Mouse (Mus musculus) lung, postnatal 0 days (tissue): Measurements from ENCODE around the gene Btbd16. TPM values are rescaled to one million over a fixed set of nuclear protein-coding genes. Genes with fewer than 3 reads are reported as not detected.
A peak's percentile ranks its signal among the peaks of the same experiment; 100 is the strongest.

Experiments used
- ATAC-seq: fragments of 200-750 bp; cut with Nextera tagmentation; 2 replicates; pipeline ENCODE4 v1.8.0; 2017; ENCODE audit warnings: moderate library complexity
- DNase-seq: peaks from one replicate; pipeline ENCODE4 v3.0.0-alpha.2; 2016; ENCODE audit warnings: low spot score
- H3K27ac ChIP-seq: fragments of 300-500 bp; sonication (generic); 2 replicates; pipeline ENCODE4 v1.5.1; 2014; ENCODE audit warnings: antibody characterized with exemption, mild to moderate bottlenecking, low read length, mixed read lengths
- H3K27me3 ChIP-seq: fragments of 300-500 bp; sonication (generic); replicated peaks from 2 replicates; pipeline ENCODE4 v1.6.1; 2014; ENCODE audit warnings: low read length, mixed read lengths; ENCODE audit not compliant: insufficient read depth
- H3K36me3 ChIP-seq: fragments of 300-500 bp; sonication (generic); 2 replicates; pipeline ENCODE4 v1.6.1; 2014; ENCODE audit warnings: low read length, mixed read lengths; ENCODE audit not compliant: insufficient read depth
- H3K4me1 ChIP-seq: fragments of 300-500 bp; sonication (generic); 2 replicates; pipeline ENCODE4 v1.6.1; 2014; ENCODE audit warnings: antibody characterized with exemption, low read depth, low read length, mixed read lengths; ENCODE audit not compliant: insufficient read depth
- H3K4me2 ChIP-seq: fragments of 300-500 bp; sonication (generic); replicated peaks from 2 replicates; pipeline ENCODE4 v1.6.1; 2014; ENCODE audit warnings: low read depth, mild to moderate bottlenecking, low read length, moderate library complexity, mixed read lengths
- H3K4me3 ChIP-seq: fragments of 300-500 bp; sonication (generic); 2 replicates; pipeline ENCODE4 v1.5.1; 2014; ENCODE audit warnings: low read depth, low read length
- H3K9ac ChIP-seq: fragments of 300-500 bp; sonication (generic); replicated peaks from 2 replicates; pipeline ENCODE4 v1.6.1; 2014; ENCODE audit warnings: low read depth, mild to moderate bottlenecking
- H3K9me3 ChIP-seq: fragments of 300-500 bp; sonication (generic); 2 replicates; pipeline ENCODE4 v1.6.1; 2016; ENCODE audit warnings: low read length, mixed read lengths
- CTCF ChIP-seq: IDR thresholded peaks from 2 replicates; pipeline ENCODE4 v1.5.1; 2016; ENCODE audit warnings: antibody characterized with exemption, mild to moderate bottlenecking
- EP300 ChIP-seq: IDR thresholded peaks from 2 replicates; pipeline ENCODE4 v1.6.1; 2016; ENCODE audit warnings: antibody characterized with exemption, mild to moderate bottlenecking, control low read depth
- WGBS: fragments of 180-500 bp; shearing (Covaris S2); extraction: QIAGEN DNeasy Blood & Tissue Kit; methylation state at CpG from one replicate; pipeline ENCODE4 v1.1.7; 2014; 5-methylcytosine and 5-hydroxymethylcytosine counted together
- polyA plus RNA-seq: library from polyadenylated mRNA; unstranded; fragments of >200 nt; fragmentation: Nextera tagmentation; extraction: Ambion mirVana; gene quantifications from 2 replicates; pipeline ENCODE4 v1.2.1, GENCODE M21; 2015

Btbd16 gene
- polyA plus RNA-seq: 0.08 TPM in 1 of 2 replicates, not detected in the other

GRCm38 (mm10) chr7:130773914-130774630 is at the start of gene Btbd16:
Gene Btbd16, plus strand, starts transcription at chr7:130774069.
- ATAC-seq (no peak), DNase-seq (no peak)
- H3K9ac ChIP-seq: no peak within 1 kb of the TSS
- 50% methylated on average over 9 of the region's 9 CpGs for WGBS
- H3K9me3 ChIP-seq: no peaks in the 10 kb centered on the region
- TF ChIP-seq EP300 (no peak), CTCF (no peak)
- H3K4me1 ChIP-seq: no peaks in the 10 kb centered on the region
- H3K4me2 ChIP-seq: no peak within 1 kb of the TSS
- no peak within 1 kb of the TSS for H3K27ac ChIP-seq
- H3K36me3 ChIP-seq: no peaks in the 10 kb centered on the region
- H3K4me3 ChIP-seq: no peak within 1 kb of the TSS
- no peaks in the 10 kb centered on the region for H3K27me3 ChIP-seq

GRCm38 (mm10) chr7:130726185-130726584 is 47.7 kb upstream of the Btbd16 start:
- Histone ChIP-seq H3K27me3 (no peaks in the 10 kb centered on the region), H3K36me3 (no peaks in the 10 kb centered on the region), H3K9me3 (no peaks in the 10 kb centered on the region), H3K4me1 (no peaks in the 10 kb centered on the region; the same call in 1 of the 2 replicates), H3K4me2 (no peak overlapping the region), H3K27ac (no peak overlapping the region), H3K9ac (no peak overlapping the region), H3K4me3 (no peak overlapping the region)
- ATAC-seq: no peak
- no peak for DNase-seq
- 43% methylated on average over 3 of the region's 3 CpGs for WGBS
- no peak for TF ChIP-seq EP300

DNA sequence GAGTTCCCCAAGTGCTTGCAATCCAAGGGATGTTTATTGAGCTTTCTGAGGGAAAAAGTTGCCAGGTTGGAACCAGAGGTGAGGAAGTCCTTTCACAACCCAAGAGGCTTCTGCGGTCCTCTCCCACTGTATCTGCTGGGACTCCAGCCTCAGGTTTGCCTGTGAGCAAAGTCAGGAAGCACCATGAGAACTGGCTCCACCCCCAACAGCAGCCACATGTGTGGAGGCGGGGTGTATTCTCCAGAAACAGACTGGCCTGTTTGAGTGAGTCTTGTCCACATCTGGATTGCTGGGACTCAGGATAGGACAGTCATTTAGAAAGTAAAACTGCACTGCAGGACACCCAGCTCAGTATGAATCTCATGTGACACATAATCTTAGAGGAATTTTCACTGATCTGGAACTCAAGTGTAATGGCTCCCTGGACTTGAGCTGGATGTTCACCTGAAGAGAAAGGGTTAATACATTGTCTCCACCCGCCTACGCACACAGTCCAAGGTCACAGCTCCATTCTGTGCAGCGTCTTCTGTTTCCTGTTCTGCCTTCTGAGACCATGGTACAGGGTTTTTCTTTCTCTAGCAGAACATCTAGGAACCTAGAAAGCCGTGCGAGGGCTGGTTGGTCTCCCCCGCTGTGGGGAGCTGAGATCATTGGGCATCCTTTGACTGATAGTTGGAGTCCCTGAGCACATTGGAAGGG is 47.0 kb upstream of the Btbd16 start:
- DNase-seq (peak; percentile 18), ATAC-seq (peak; percentile 37; the same call in 1 of the 2 replicates)
- no peaks in the 10 kb centered on the region for H3K27me3 ChIP-seq
- no peaks in the 10 kb centered on the region; the same call in 1 of the 2 replicates for H3K4me1 ChIP-seq
- no peak overlapping the region for H3K4me3 ChIP-seq
- H3K4me2 ChIP-seq: no peak overlapping the region
- WGBS: 41% methylated on average over 8 of the region's 8 CpGs
- no peak overlapping the region for H3K27ac ChIP-seq
- H3K9ac ChIP-seq: no peak overlapping the region
- TF ChIP-seq EP300 (no peak), CTCF (no peak)
- no peaks in the 10 kb centered on the region for H3K36me3 ChIP-seq
- no peaks in the 10 kb centered on the region for H3K9me3 ChIP-seq

- no peak for DNase-seq
- no peak overlapping the region for H3K9ac ChIP-seq
- no peak for TF ChIP-seq CTCF
- no peak for TF ChIP-seq EP300
- no peaks in the 10 kb centered on the region for H3K27me3 ChIP-seq
- H3K4me2 ChIP-seq: no peak overlapping the region
- no peaks in the 10 kb centered on the region; the same call in 1 of the 2 replicates for H3K4me1 ChIP-seq
- no peaks in the 10 kb centered on the region for H3K9me3 ChIP-seq
- WGBS: 81% methylated on average over 4 of the region's 4 CpGs
- H3K36me3 ChIP-seq: no peaks in the 10 kb centered on the region
- ATAC-seq: no peak; the same call in 1 of the 2 replicates
- no peak overlapping the region for H3K27ac ChIP-seq
- no peak overlapping the region for H3K4me3 ChIP-seq
Measured at GRCm38 (mm10) chr7:130727560-130727959, 46.3 kb upstream of the Btbd16 start.

DNA sequence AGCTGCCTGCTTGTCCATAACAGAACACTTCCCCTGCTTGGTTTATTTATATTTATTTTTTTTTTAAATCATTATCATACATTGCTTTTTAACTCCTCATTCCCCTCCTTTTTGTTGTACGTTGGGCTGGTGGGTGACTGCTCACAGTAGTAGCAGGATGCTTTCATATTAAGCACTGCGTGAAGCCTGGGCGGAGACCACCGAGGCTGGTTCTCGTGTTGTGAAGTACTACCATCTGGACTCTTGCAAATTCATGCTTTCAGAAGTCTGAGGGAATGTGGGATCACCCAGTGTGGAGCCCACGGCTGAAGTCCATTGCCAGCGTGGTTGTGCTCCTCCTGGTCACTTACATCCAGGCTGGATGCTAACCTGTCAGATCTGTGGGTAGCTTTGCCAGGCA is 42.1 kb upstream of the Btbd16 start:
- no peak overlapping the region for H3K9ac ChIP-seq
- TF ChIP-seq CTCF: no peak
- no peak for TF ChIP-seq EP300
- H3K27ac ChIP-seq: no peak overlapping the region
- no peaks in the 10 kb centered on the region for H3K9me3 ChIP-seq
- DNase-seq (no peak), ATAC-seq (no peak)
- H3K4me2 ChIP-seq: no peak overlapping the region
- H3K36me3 ChIP-seq: no peaks in the 10 kb centered on the region
- 64% methylated on average over 7 of the region's 7 CpGs for WGBS
- no peak overlapping the region for H3K4me3 ChIP-seq
- H3K4me1 ChIP-seq: no peaks in the 10 kb centered on the region; the same call in 1 of the 2 replicates
- H3K27me3 ChIP-seq: no peaks in the 10 kb centered on the region

- H3K27me3 ChIP-seq: no peaks in the 10 kb centered on the region
- no peak overlapping the region for H3K9ac ChIP-seq
- H3K9me3 ChIP-seq: no peaks in the 10 kb centered on the region
- ATAC-seq (no peak), DNase-seq (no peak)
- WGBS: 77% methylated on average over 6 of the region's 6 CpGs
- TF ChIP-seq EP300: no peak
- no peak for TF ChIP-seq CTCF
- no peaks in the 10 kb centered on the region for H3K4me1 ChIP-seq
- H3K4me3 ChIP-seq: no peak overlapping the region
- H3K4me2 ChIP-seq: no peak overlapping the region
- no peaks in the 10 kb centered on the region for H3K36me3 ChIP-seq
- no peak overlapping the region for H3K27ac ChIP-seq
Measured at GRCm38 (mm10) chr7:130732908-130733307, 41.0 kb upstream of the Btbd16 start.
